Mouse (Mus musculus): Measurements from ENCODE around the gene Masp1.

- TF ChIP-seq CTCF (IDR thresholded peaks at IDR 0.05; ENCODE audit: borderline replicate concordance, control insufficient read depth, extremely low read depth, insufficient read depth, low read length, poor library complexity) = no peak
- no peak for TF ChIP-seq POLR2A (IDR thresholded peaks at IDR 0.05; ENCODE audit: control insufficient read depth, extremely low read depth, insufficient read depth, low read length, poor library complexity)
These were observed 37.8 kb downstream of the Masp1 start for GRCm38 (mm10) chr16:23482846-23483245.

All from thymus, adult 2 months (tissue).